Mouse (Mus musculus): ENCODE results near the gene Cdc42se1.

The Cdc42se1 gene

DNA sequence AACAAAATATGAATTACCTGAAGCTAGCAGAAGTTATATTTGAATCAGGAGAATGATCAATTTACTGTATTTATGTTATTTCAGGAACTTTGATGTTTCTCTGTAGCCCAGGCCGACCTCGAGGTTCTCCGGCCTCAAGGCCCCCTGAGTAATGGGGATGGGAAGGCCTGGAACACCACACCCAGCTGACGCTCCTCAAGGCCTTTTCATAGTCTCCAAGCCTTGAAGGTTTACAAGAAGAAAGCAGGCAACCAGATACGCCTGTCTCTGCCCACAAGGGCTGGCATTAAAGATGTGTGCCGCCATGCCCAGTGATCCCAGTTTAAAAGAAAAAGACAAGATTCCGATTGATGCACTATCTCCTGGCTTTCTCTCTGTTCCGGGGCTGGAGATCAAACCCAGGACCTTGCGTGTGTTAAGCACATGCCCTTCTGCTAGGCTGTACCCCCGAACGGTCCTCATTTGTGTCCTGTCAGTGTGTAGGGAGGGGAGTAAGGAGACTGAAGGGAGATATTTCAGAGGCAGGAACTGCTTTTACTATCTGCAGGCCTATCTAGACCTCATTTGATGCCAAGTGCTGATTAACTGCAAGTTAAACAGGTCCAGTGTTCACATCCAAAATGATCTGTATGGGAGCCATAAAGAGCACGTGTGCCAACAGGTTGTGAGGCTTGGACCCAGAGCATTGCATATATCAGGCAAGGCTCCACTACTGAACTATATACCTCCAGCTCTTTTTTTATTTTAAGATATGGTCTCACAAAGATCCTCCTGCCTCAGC lies 56.2 kb downstream of the Cdc42se1 start:
- DNase-seq (ENCODE audit: low spot score in 2 of 2) = peak in 1 of 2 experiments; percentile 34

DNA sequence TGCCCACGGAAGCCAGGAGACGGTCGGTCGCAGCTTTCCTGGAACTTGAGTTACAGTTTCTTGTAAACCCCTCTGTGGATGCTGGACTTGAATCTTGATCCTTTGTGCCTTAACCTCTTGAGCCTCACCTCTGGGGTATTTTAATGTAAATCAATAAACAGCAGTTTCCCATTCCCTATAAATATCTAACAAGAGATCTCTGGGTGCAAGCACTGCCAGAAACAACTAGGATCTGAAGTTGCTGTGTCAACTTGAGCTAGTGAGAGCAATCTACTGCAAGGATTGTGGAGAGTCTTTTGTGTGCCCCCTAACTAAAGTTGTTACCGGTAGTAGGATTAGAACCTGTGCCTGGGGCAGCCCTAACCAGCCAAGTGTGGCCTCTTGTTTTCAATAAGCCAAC lies 56.9 kb downstream of the Cdc42se1 start:
- DNase-seq (ENCODE audit: low spot score in 2 of 2) = no peak
